Mouse (Mus musculus) E14TG2a.4 (cell line): Measurements from ENCODE around the gene Wnt5b.

Experiments
- H3K27me3 ChIP-seq: 2 replicates; pipeline ENCODE4 v1.6.1; 2014; ENCODE audit warnings: low read length, control low read depth; ENCODE audit not compliant: insufficient read depth
- H3K36me3 ChIP-seq: 2 replicates; pipeline ENCODE4 v1.6.1; 2014; ENCODE audit warnings: low read length, control low read depth; ENCODE audit not compliant: insufficient read depth
- H3K4me1 ChIP-seq: replicated peaks from 2 replicates; pipeline ENCODE4 v1.6.1; 2014; ENCODE audit warnings: low read depth, low read length, control low read depth
- H3K4me3 ChIP-seq: replicated peaks from 2 replicates; pipeline ENCODE4 v1.5.1; 2014; ENCODE audit warnings: mild to moderate bottlenecking, low read length
- H3K9me3 ChIP-seq: 2 replicates; pipeline ENCODE4 v1.6.1; 2014; ENCODE audit warnings: low read length, control low read depth
- CTCF ChIP-seq: conservative IDR thresholded peaks from 2 replicates; pipeline ENCODE4 v1.5.1; 2014; ENCODE audit warnings: low read length
- NANOG ChIP-seq: IDR thresholded peaks from 2 replicates; pipeline ENCODE4 v1.6.1; 2014; ENCODE audit warnings: borderline replicate concordance, low read length, mixed read lengths
- POU5F1 ChIP-seq: IDR thresholded peaks from 2 replicates; pipeline ENCODE4 v1.6.1; 2014; ENCODE audit warnings: low read length, borderline replicate concordance

The Wnt5b gene

DNA sequence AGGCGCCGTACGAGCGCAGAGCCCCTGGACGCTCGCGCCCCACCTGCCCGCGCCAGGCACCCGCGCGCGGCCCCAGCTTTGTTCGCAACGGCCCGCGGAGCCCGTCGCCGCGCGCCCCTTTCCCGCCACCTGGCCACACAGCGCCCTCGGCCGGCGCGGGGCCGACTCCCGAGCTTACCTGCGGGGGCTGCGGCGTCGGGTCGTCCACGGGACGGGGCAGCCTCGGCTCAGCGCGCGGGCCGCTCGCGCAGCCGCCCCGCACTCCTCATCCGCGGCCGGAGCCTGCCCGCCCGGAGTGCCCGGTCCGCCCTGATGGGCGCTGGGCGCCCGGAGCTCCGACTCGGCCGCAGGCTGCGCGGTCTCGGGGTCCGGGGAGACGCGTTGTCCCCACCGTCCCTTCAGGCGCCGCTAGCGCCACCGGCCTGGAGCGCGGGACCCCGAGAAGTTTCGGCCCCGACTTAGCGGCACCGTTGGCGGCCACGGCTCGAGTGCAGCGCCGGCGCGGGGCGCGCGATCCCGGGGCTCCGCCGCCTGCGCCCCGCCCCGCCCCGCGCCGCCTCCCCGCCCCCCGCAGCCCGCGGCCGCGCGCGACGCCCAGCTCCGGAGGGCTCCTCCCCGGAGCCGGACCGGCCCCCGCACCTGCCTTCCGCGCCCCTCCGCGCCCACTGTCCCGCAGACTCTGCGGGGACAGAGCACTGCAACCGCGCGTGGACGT is at the start of gene Wnt5b:
Gene Wnt5b (minus strand): TSS at position 545 of the 715 bp plus-strand sequence.
- Histone ChIP-seq H3K27me3 (peaks cover 80% of the 10 kb centered on the region), H3K4me1 (peaks cover 13% of the 10 kb centered on the region), H3K9me3 (no peaks in the 10 kb centered on the region), H3K36me3 (no peaks in the 10 kb centered on the region), H3K4me3 (peak within 1 kb of the TSS; percentile 80)
- no peak for TF ChIP-seq CTCF

DNA sequence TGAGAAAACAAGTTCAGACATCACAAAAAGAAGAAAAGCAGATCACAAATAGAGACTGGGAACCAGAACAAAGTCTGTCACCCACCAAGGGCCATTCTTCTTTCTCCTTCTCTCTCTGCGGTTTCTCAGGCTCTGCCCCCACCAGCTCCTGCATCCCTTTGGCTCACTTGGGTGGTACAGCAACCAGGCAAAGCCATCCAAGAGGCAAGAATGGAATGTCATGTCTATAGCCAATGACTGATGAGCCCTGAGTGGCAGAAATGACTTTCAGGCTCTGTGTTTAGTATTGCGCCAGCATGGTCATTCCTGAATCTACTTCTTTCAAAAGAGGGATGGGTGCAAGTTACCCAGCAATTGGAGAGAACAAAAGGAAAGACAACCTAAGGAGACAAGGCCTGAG is 46.7 kb upstream of the Wnt5b start:
- H3K27me3 ChIP-seq, result no peaks in the 10 kb centered on the region
- TF ChIP-seq CTCF (no peak), NANOG (no peak), POU5F1 (no peak)
- H3K36me3 ChIP-seq, result peaks cover 3% of the 10 kb centered on the region; the same call in 1 of the 2 replicates
- no peak overlapping the region for H3K4me3 ChIP-seq
- no peaks in the 10 kb centered on the region for H3K9me3 ChIP-seq
- H3K4me1 ChIP-seq, result no peaks in the 10 kb centered on the region; the same call in 1 of the 2 replicates

DNA sequence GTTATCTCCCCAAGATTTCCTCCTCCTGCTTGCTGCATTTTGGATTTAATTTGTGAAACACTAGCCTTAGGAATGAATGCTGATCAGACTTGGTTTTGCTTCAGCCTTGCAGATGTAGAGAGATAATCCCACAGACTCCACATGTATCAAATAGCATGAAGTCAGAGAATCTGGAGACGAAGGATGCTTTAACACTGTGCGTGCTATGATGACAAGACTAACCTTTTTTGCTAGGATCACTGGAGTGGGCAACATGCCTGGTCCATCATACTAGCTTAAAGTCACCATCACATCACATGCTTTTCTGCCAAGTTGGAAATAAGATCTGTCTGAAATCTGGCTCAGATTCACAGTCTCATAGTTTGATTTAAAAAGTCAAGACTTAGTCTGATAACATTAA is 43.8 kb upstream of the Wnt5b start:
- TF ChIP-seq POU5F1, result no peak
- TF ChIP-seq CTCF, result no peak
- TF ChIP-seq NANOG, result no peak
- H3K9me3 ChIP-seq, result no peaks in the 10 kb centered on the region
- no peaks in the 10 kb centered on the region for H3K4me1 ChIP-seq
- no peak overlapping the region for H3K4me3 ChIP-seq
- H3K36me3 ChIP-seq, result peaks cover 3% of the 10 kb centered on the region; the same call in 1 of the 2 replicates
- no peaks in the 10 kb centered on the region for H3K27me3 ChIP-seq

DNA sequence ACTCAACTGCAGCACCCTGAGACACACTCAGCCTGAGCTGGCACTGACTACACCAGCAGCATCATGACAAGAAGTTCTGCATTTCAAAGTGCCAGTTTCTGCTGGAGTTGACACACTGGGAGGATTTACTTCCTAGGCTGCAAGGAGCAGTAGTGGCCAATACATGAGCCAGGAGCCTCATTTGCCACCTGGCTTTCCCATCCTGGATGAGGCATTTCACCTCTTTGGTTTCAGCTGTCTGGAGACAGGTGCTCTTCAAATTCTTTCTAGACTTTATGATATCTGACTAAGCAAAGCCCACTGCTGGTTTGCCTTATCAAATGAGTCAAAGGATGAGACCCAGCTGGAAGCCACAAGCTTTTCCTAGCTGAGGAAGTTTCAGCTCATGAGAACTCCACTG is 43.3 kb upstream of the Wnt5b start:
- Histone ChIP-seq H3K4me3 (no peak overlapping the region), H3K4me1 (no peaks in the 10 kb centered on the region), H3K36me3 (peaks cover 3% of the 10 kb centered on the region; the same call in 1 of the 2 replicates), H3K27me3 (no peaks in the 10 kb centered on the region), H3K9me3 (no peaks in the 10 kb centered on the region)
- TF ChIP-seq POU5F1, result no peak
- no peak for TF ChIP-seq CTCF
- TF ChIP-seq NANOG, result no peak

DNA sequence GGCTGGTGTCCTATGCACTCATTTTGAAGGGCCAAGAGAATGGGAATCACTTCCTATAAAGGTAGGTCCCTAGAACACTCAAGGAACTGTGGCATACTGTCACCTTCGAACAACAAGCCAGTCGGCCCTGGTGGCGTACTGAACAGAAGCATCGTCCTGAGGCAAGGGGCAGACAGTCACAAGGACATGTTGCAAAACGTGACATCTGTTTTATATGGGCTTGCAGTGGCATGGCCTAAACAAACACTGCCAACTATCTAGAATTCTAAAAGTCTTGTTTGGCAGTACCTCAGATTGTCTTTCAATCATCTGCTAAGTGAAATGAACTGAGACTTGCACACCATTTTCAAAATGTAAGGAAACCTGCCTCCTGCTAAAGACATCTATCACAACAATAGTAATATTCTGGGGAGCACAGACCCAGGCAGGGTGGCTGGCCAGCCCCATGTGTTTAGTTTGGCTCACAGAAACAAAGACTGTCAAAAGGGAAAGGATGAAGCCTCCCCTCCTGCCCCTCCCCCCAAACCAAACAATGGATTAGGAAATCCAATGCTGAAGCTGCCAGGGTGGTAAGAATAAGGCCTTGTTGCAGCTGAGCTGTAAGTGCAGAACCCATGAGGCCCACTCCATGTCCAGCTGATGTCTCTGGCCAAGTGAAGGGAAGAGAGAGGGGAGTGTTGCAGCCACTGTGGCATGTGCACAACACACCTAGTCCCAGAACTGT is 41.7 kb upstream of the Wnt5b start:
- Histone ChIP-seq H3K9me3 (no peaks in the 10 kb centered on the region), H3K27me3 (no peaks in the 10 kb centered on the region), H3K4me3 (no peak overlapping the region), H3K36me3 (no peaks in the 10 kb centered on the region), H3K4me1 (no peaks in the 10 kb centered on the region)
- no peak for TF ChIP-seq POU5F1
- TF ChIP-seq NANOG, result no peak
- no peak for TF ChIP-seq CTCF

DNA sequence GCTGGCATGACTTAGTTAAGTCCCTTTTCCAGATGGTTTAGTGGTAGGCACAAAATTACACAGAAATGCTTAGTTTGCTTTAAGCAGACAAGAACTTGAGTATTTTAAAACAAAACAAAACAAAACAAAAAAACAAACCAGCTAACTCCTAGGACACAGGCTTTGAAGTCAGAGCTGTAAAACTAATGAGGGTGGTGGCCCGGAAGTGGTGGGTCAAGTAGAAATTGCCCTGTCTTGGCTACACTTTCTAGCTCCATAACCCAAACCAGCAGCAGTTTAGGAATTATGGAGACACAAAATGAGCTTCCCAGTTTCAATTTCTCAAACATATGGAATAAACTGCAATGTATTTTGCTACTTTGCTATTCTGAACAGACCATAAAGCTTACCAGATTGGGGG is 39.9 kb upstream of the Wnt5b start:
- Histone ChIP-seq H3K36me3 (no peaks in the 10 kb centered on the region), H3K27me3 (no peaks in the 10 kb centered on the region), H3K4me3 (no peak overlapping the region), H3K9me3 (no peaks in the 10 kb centered on the region), H3K4me1 (0 out of 2 replicates have a peak, but pooled peaks cover 2% of the 10 kb centered on the region)
- TF ChIP-seq POU5F1 (no peak), CTCF (no peak), NANOG (no peak)

DNA sequence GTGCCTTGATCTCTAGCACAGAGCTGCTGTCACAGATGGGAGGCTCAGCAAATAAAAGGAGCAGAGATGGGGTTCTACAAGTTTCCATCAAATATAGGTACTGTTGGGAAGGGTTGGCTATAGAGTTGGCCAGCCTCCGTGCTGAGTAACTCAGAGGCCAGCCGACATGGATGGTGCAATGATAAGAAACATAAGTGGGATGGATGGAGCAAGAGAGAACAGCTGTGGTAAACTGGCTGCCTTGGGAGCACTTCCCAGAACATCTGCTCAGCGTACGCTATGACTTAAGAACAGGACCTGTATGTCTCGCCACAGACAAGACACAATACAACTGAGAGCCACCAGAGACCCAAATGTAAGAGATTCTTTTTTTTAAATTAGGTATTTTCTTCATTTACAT is 39.0 kb upstream of the Wnt5b start:
- Histone ChIP-seq H3K4me3 (no peak overlapping the region), H3K36me3 (no peaks in the 10 kb centered on the region), H3K9me3 (no peaks in the 10 kb centered on the region), H3K27me3 (no peaks in the 10 kb centered on the region), H3K4me1 (0 out of 2 replicates have a peak, but pooled peaks cover 2% of the 10 kb centered on the region)
- TF ChIP-seq POU5F1 (no peak), CTCF (no peak), NANOG (no peak)

DNA sequence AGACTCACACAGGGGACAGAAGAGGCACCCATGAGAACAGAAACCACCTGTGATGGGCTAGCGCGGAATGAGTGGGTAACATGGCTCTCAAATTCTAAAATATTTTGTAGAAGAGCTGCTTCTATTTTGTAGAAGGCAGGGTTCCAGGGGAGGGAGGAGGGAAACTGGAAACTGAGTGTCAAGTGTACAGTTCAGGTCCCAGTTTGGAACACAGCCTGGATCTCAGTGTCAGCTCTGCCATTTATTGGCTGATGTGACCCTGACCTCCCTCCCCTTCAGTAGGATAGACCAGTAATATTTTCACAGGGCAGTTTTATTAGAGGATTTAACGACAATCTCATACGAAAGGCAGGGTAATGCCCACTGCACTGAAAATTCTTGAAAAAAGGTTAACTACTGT is 32.6 kb upstream of the Wnt5b start:
- Histone ChIP-seq H3K4me1 (0 out of 2 replicates have a peak, but pooled peaks cover 2% of the 10 kb centered on the region), H3K36me3 (peaks cover 40% of the 10 kb centered on the region), H3K4me3 (no peak overlapping the region), H3K9me3 (no peaks in the 10 kb centered on the region), H3K27me3 (no peaks in the 10 kb centered on the region)
- TF ChIP-seq CTCF, result no peak
- TF ChIP-seq NANOG, result no peak
- no peak for TF ChIP-seq POU5F1
